Mouse (Mus musculus) heart, embryonic 12.5 days (tissue): ENCODE data around the gene Slc25a13. TPM values are rescaled to one million over a fixed set of nuclear protein-coding genes. Genes with fewer than 3 reads are reported as not detected.

Experiments
- ATAC-seq: fragments of 200-750 bp; cut with Nextera tagmentation; 2 replicates; pipeline ENCODE4 v1.8.0; 2017; ENCODE audit warnings: moderate TSS enrichment, moderate library complexity; ENCODE audit not compliant: insufficient number of reproducible peaks, low FRiP score
- H3K27ac ChIP-seq: fragments of 300-500 bp; sonication (generic); 2 replicates; pipeline ENCODE4 v1.5.1; 2016; ENCODE audit warnings: mild to moderate bottlenecking, moderate library complexity; ENCODE audit not compliant: poor library complexity, severe bottlenecking
- H3K27me3 ChIP-seq: fragments of 300-500 bp; sonication (generic); replicated peaks from 2 replicates; pipeline ENCODE4 v1.6.1; 2016; ENCODE audit warnings: mild to moderate bottlenecking, moderate library complexity
- H3K36me3 ChIP-seq: fragments of 300-500 bp; sonication (generic); 2 replicates; pipeline ENCODE4 v1.6.1; 2016; ENCODE audit warnings: mild to moderate bottlenecking, moderate library complexity
- H3K4me1 ChIP-seq: fragments of 300-500 bp; sonication (generic); replicated peaks from 2 replicates; pipeline ENCODE4 v1.6.1; 2016; ENCODE audit warnings: mild to moderate bottlenecking
- H3K4me2 ChIP-seq: fragments of 300-500 bp; sonication (generic); 2 replicates; pipeline ENCODE4 v1.6.1; 2016; ENCODE audit warnings: mild to moderate bottlenecking, moderate library complexity
- H3K4me3 ChIP-seq: fragments of 300-500 bp; sonication (generic); 2 replicates; pipeline ENCODE4 v1.5.1; 2016; ENCODE audit warnings: mild to moderate bottlenecking
- H3K9ac ChIP-seq: fragments of 300-500 bp; sonication (generic); 2 replicates; pipeline ENCODE4 v1.6.1; 2016; ENCODE audit warnings: mild to moderate bottlenecking, moderate library complexity
- H3K9me3 ChIP-seq: fragments of 300-500 bp; sonication (generic); replicated peaks from 2 replicates; pipeline ENCODE4 v1.6.1; 2016; ENCODE audit warnings: mild to moderate bottlenecking, moderate library complexity
- WGBS: fragments of 180-500 bp; shearing (Covaris S2); methylation state at CpG from one replicate; pipeline ENCODE4 v1.1.7; 2016; 5-methylcytosine and 5-hydroxymethylcytosine counted together
- polyA plus RNA-seq: library from polyadenylated mRNA; unstranded; fragments of >200 nt; fragmentation: Nextera tagmentation; extraction: Ambion mirVana; gene quantifications from 2 replicates; pipeline ENCODE4 v1.2.1, GENCODE M21; 2016

Gene Slc25a13
- polyA plus RNA-seq, 1 experiment from 2014 or later = 80.5 TPM

DNA sequence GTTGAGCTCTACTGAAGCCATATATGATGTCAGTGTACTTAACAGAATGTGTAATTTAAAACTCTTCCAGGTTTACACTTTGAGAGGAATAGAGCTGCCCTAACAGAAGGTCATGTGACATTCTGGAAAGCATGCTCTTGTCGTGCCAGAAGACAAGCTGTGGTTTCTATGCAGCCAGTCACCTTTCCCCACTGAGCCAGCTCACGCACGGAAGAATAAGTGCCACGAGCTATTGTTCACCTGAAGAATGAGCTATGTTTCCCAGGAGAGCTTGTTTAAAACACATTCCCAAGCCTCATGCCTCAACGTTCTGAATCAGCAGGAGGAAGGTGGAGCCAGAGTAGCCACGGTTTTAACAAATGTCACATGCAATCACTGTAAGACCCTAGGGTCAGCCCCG, 73.4 kb downstream of the Slc25a13 start:
- Histone ChIP-seq H3K4me3 (no peak overlapping the region), H3K27ac (no peak overlapping the region), H3K36me3 (peaks cover 21% of the 10 kb centered on the region), H3K4me1 (no peaks in the 10 kb centered on the region), H3K9me3 (0 out of 2 replicates have a peak, but pooled peaks cover 4% of the 10 kb centered on the region), H3K4me2 (no peak overlapping the region), H3K9ac (no peak overlapping the region), H3K27me3 (no peaks in the 10 kb centered on the region)
- no peak for ATAC-seq
- 71% methylated on average over 7 of the region's 7 CpGs for WGBS

DNA sequence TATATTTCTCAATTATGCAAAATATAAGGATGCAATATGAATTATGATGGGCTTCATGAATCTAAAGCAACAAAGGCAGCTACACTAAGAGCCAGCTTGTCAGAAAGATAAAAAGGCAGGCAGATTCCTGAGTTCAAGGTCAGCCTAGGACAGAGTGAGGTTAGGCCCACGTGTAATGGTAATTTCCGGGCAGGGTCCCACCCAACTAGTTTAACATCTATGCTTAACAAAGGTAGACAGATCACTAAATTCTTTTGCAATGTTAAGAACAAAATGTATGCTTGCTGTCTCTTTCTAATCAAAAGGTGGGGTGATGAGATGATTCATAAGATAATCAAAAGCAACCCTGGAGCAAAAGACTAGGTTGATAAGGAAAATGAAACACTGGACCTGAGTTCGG, 76.6 kb downstream of the Slc25a13 start:
- no peaks in the 10 kb centered on the region for H3K27me3 ChIP-seq
- 76% methylated on average over 3 of the region's 3 CpGs for WGBS
- no peak overlapping the region for H3K4me3 ChIP-seq
- H3K27ac ChIP-seq = no peak overlapping the region
- ATAC-seq = no peak
- peaks cover 10% of the 10 kb centered on the region; the same call in 1 of the 2 replicates for H3K9me3 ChIP-seq
- H3K4me1 ChIP-seq = no peaks in the 10 kb centered on the region
- no peak overlapping the region for H3K9ac ChIP-seq
- H3K36me3 ChIP-seq = peaks cover 22% of the 10 kb centered on the region
- H3K4me2 ChIP-seq = no peak overlapping the region

DNA sequence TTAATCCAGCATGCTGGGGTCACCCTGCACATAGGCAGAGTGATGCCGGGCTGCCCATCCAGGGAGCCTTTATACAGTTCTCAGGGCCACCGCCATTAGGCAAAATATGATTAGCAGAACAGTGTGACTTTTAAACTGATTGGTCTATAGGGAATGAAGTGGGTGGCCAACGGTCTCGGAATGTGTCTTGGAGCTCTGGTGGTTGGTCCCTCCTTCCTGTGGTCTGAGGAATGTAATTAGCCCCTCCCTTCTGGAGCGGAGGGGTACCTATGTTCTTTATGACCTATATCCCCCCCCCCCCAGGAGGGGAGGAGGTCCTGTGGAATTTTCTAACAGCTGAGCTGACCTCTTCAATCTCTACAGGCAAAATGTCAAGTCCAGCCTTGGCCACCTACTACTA, 77.9 kb downstream of the Slc25a13 start:
- H3K27me3 ChIP-seq = no peaks in the 10 kb centered on the region
- H3K9ac ChIP-seq = no peak overlapping the region
- H3K4me1 ChIP-seq = 0 out of 2 replicates have a peak, but pooled peaks cover 2% of the 10 kb centered on the region
- 90% methylated on average over 5 of the region's 5 CpGs for WGBS
- no peak overlapping the region for H3K27ac ChIP-seq
- no peak overlapping the region for H3K4me3 ChIP-seq
- H3K36me3 ChIP-seq = peaks cover 21% of the 10 kb centered on the region
- no peak for ATAC-seq
- H3K4me2 ChIP-seq = no peak overlapping the region
- H3K9me3 ChIP-seq = peaks cover 10% of the 10 kb centered on the region; the same call in 1 of the 2 replicates

DNA sequence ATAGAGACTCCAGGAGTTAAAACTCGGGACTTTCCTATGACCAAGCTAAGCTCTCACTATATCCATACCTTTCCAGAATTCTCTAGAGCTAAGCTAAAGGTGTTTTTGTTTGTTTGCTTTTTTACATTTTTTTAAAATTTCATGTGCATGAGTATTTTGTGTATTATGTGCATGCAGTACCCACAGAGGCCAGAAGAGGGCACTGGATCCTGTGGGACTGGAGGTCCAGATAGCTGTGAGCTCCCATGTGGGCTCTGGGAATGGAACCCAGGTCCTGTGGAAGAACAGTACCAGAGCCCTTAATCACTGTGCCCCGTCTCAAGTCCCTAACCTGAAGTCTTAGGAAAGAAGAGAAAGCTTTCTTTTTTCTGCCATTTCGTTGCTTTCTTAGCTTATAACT, 80.2 kb downstream of the Slc25a13 start:
- no peak overlapping the region for H3K9ac ChIP-seq
- no peaks in the 10 kb centered on the region for H3K27me3 ChIP-seq
- no peak overlapping the region for H3K4me3 ChIP-seq

DNA sequence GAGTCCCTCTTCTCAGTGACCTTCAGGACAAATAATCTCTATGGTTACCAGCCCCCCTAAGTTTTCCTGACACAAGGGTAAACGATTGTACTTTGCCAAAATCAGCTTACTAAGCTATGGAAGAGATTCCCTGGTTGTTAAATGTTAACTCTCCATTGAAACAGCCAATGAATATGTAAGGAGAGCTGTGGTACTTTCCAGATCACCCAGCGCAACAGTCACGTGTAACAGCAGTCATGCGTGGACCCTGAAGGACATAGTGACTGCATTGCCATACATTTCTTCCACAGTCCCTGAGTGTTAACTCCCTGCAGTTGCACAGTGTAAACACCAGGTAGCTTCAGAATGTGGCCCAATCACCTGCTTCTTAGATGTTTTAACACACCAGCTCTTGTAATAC, 82.0 kb downstream of the Slc25a13 start:
- Histone ChIP-seq H3K9me3 (peaks cover 10% of the 10 kb centered on the region; the same call in 1 of the 2 replicates), H3K27me3 (no peaks in the 10 kb centered on the region), H3K4me1 (0 out of 2 replicates have a peak, but pooled peaks cover 2% of the 10 kb centered on the region), H3K27ac (no peak overlapping the region), H3K36me3 (peaks cover 22% of the 10 kb centered on the region), H3K4me2 (no peak overlapping the region), H3K9ac (no peak overlapping the region), H3K4me3 (no peak overlapping the region)
- 80% methylated on average over 4 of the region's 4 CpGs for WGBS
- no peak for ATAC-seq

More for the DNA sequence above, 80.2 kb downstream of the Slc25a13 start:
- Histone ChIP-seq H3K4me1 (0 out of 2 replicates have a peak, but pooled peaks cover 2% of the 10 kb centered on the region), H3K36me3 (peaks cover 18% of the 10 kb centered on the region), H3K4me2 (no peak overlapping the region), H3K27ac (no peak overlapping the region), H3K9me3 (peaks cover 10% of the 10 kb centered on the region; the same call in 1 of the 2 replicates)
- WGBS = 89% methylated on average over 3 of the region's 3 CpGs
- no peak for ATAC-seq

DNA sequence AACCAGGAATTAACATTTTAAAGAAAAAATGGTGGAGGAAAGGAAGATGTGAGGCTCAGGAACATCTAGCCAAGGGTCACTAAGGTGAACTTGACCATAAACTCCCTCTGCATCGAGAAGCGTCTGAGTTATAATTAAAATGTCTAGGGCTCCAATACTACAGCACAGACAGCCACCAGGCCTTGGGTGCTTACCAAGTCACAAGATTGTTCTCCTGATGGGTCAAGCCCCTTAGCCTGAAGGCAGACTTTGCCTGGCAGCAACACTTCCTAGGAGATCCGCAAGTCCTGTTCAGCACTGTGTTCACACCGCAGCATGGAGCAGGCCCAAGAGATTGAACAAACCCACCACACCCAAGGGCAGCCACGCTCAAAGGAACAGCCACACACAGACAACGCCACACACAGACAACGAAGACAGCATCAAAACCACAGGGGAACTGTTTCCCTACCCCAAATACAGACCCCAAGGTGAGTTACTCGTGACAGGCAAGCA, 83.4 kb downstream of the Slc25a13 start:
- Histone ChIP-seq H3K4me3 (no peak overlapping the region), H3K27me3 (no peaks in the 10 kb centered on the region), H3K9me3 (peaks cover 6% of the 10 kb centered on the region; the same call in 1 of the 2 replicates), H3K9ac (no peak overlapping the region), H3K4me2 (no peak overlapping the region), H3K4me1 (0 out of 2 replicates have a peak, but pooled peaks cover 2% of the 10 kb centered on the region), H3K36me3 (peaks cover 16% of the 10 kb centered on the region), H3K27ac (no peak overlapping the region)
- 89% methylated on average over 8 of the region's 8 CpGs for WGBS
- ATAC-seq = no peak

DNA sequence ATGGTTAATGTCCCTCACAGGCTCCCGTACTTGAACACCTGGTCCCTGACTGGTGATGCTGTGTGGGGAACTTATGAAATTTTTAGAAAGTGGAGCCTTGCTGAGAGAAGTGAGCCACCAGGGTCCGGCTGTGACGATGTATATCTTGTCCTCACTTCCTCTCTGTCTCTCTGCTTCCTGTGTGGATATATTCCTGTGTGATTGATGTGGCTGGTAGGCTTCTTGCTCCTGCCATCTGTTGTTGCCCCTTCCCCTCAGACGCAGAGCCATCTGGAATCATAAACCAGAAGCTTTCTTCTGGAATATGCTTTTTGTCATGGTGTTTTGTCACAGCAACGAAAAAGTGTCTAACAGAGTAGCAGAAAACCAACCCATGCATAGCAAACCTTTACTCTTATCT, 84.9 kb downstream of the Slc25a13 start:
- Histone ChIP-seq H3K4me3 (no peak overlapping the region), H3K9ac (no peak overlapping the region), H3K36me3 (peaks cover 21% of the 10 kb centered on the region), H3K9me3 (peaks cover 3% of the 10 kb centered on the region; the same call in 1 of the 2 replicates), H3K4me2 (no peak overlapping the region), H3K27ac (no peak overlapping the region), H3K4me1 (0 out of 2 replicates have a peak, but pooled peaks cover 2% of the 10 kb centered on the region), H3K27me3 (no peaks in the 10 kb centered on the region)
- ATAC-seq = no peak
- WGBS = 68% methylated on average over 5 of the region's 5 CpGs

DNA sequence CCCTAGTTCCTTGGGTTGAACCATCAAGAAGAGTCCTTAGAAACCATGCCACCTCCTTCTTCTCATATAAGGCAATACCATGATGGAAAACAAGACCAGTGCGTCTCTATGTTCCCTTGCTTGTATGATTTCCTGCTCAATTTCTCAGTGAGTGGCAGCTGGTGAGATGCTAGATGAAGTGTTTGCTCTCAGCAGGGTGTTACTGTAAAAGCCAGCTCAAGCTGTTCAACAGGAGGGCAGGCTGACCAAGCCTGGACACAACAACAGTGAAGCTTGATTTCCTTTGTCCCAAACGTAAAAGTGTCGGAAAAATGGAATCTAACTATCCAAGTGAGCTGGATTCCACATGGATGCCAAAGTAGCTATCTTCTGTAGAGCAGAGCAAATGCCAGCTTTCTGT, 91.4 kb downstream of the Slc25a13 start:
- H3K4me3 ChIP-seq = no peak overlapping the region
- 78% methylated on average over 3 of the region's 3 CpGs for WGBS
- H3K9ac ChIP-seq = no peak overlapping the region
- peaks cover 16% of the 10 kb centered on the region for H3K36me3 ChIP-seq
- peaks cover 9% of the 10 kb centered on the region; the same call in 1 of the 2 replicates for H3K4me1 ChIP-seq
- no peak overlapping the region for H3K4me2 ChIP-seq
- no peak for ATAC-seq
- no peaks in the 10 kb centered on the region for H3K9me3 ChIP-seq
- H3K27me3 ChIP-seq = no peaks in the 10 kb centered on the region
- no peak overlapping the region for H3K27ac ChIP-seq

DNA sequence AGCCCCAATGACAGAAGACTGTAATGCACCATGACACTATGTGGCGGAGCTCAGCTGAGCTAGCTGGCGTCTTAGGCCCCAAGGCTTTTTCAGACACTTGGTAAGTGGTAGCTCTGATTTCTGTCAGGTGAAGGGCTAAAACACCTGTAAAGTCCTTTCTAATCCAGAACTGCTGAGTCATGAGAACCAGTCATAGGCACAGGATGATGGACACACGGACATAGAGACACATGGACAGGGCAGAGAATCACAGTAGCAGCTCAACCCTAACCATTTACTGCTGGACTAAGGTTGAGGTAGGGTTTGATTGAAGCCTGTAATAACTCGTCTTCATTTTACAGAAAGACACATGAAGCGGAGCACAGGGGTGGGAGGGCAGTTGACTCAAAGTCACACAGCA, 95.1 kb downstream of the Slc25a13 start:
- WGBS = 95% methylated on average over 5 of the region's 5 CpGs
- no peak overlapping the region for H3K4me3 ChIP-seq
- H3K36me3 ChIP-seq = peaks cover 18% of the 10 kb centered on the region; the same call in 1 of the 2 replicates
- H3K27me3 ChIP-seq = no peaks in the 10 kb centered on the region
- no peak overlapping the region for H3K27ac ChIP-seq
- peaks cover 9% of the 10 kb centered on the region; the same call in 1 of the 2 replicates for H3K4me1 ChIP-seq
- no peaks in the 10 kb centered on the region for H3K9me3 ChIP-seq
- ATAC-seq = no peak
- H3K4me2 ChIP-seq = no peak overlapping the region
- no peak overlapping the region for H3K9ac ChIP-seq

DNA sequence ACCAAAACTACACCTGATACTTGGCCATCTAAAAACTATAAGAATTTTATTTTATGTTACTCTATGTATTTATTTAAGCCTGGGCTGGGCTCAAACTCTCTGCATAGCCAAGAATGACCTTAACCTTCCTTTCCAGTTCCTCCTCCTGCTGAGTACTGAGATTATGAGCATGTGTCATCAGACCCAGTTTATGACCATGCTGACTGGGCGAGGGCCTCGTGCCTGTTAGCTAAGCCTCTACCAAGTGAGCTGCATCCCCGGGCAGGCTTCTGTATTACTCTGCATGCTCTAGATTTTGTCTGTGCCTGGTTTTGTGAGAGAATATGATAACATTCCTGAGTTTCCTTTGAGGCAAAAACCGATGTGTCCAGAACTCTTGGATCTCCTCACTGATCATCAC, 96.1 kb downstream of the Slc25a13 start:
- no peak overlapping the region for H3K4me2 ChIP-seq
- no peak overlapping the region for H3K9ac ChIP-seq
- H3K36me3 ChIP-seq = peaks cover 24% of the 10 kb centered on the region
- H3K27me3 ChIP-seq = no peaks in the 10 kb centered on the region
- H3K9me3 ChIP-seq = no peaks in the 10 kb centered on the region
- no peak overlapping the region for H3K4me3 ChIP-seq
- H3K27ac ChIP-seq = no peak overlapping the region
- no peak for ATAC-seq
- WGBS = 84% methylated on average over 4 of the region's 4 CpGs
- peaks cover 9% of the 10 kb centered on the region; the same call in 1 of the 2 replicates for H3K4me1 ChIP-seq

DNA sequence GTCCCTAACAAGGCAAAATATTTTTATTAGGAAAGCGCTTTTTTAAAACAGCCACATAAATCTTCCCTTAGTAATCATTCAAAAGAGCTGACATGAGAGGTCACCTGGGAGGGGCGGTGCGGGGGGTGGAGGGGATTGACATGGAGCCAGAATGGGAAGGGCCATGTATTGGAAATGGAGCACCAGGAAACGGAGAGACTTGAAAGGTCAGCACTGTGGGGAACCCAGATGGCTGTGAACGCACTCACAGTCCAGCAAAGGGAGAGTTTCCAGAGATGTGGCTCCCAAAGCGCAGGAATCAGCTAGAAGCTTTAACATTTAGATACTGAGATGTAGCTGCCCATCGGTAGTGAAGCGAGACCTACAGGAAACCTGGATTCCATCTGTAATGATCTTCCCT, 101.2 kb downstream of the Slc25a13 start:
- Histone ChIP-seq H3K4me3 (no peak overlapping the region), H3K4me2 (no peak overlapping the region), H3K36me3 (peaks cover 46% of the 10 kb centered on the region), H3K9ac (no peak overlapping the region), H3K27ac (no peak overlapping the region), H3K27me3 (no peaks in the 10 kb centered on the region), H3K4me1 (no peaks in the 10 kb centered on the region), H3K9me3 (no peaks in the 10 kb centered on the region)
- 85% methylated on average over 8 of the region's 8 CpGs for WGBS
- no peak for ATAC-seq

DNA sequence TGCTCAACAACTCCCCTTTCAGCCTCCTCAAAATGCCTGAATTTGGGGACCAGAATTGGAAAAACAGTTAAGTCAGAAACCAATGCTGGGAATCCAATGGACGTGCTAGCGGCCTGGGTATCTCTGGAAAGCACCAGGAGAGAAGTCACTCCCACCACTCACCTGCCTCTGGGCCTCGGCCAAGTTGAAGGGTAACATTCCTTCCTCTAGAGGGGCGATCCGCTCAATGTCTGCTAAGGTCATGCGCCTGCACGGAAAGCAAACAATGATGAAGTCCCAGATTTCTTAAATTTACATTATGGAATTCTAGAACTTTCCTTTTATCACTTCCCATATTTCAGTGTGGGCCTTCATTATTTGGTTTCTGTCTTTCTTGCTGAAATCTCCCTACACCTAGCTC, 103.2 kb downstream of the Slc25a13 start:
- no peak overlapping the region for H3K9ac ChIP-seq
- H3K4me1 ChIP-seq = no peaks in the 10 kb centered on the region
- peaks cover 45% of the 10 kb centered on the region for H3K36me3 ChIP-seq
- H3K4me2 ChIP-seq = no peak overlapping the region
- no peak for ATAC-seq
- H3K27ac ChIP-seq = no peak overlapping the region
- H3K27me3 ChIP-seq = no peaks in the 10 kb centered on the region
- no peaks in the 10 kb centered on the region for H3K9me3 ChIP-seq
- WGBS = 81% methylated on average over 7 of the region's 7 CpGs
- H3K4me3 ChIP-seq = no peak overlapping the region
